Mouse (Mus musculus) hindbrain, postnatal 0 days (tissue): ENCODE data around the gene Uevld. TPM values are rescaled to one million over a fixed set of nuclear protein-coding genes. Genes with fewer than 3 reads are reported as not detected.
A peak's percentile ranks its signal among the peaks of the same experiment; 100 is the strongest.

Experiments
- ATAC-seq: fragments of 200-750 bp; cut with Nextera tagmentation; 2 replicates; pipeline ENCODE4 v1.8.0; 2017; ENCODE audit warnings: mild to moderate bottlenecking, moderate TSS enrichment, moderate library complexity
- DNase-seq: peaks from one replicate; pipeline ENCODE4 v3.0.0-alpha.2; 2015; ENCODE audit warnings: low spot score
- H3K27ac ChIP-seq: fragments of 300-500 bp; sonication (generic); 2 replicates; pipeline ENCODE4 v1.5.1; 2014; ENCODE audit warnings: mild to moderate bottlenecking
- H3K27me3 ChIP-seq: fragments of 300-500 bp; sonication (generic); 2 replicates; pipeline ENCODE4 v1.6.1; 2014; ENCODE audit warnings: low read length, mixed read lengths; ENCODE audit not compliant: insufficient read depth
- H3K36me3 ChIP-seq: fragments of 300-500 bp; sonication (generic); 2 replicates; pipeline ENCODE4 v1.6.1; 2014; ENCODE audit warnings: low read length, mixed read lengths; ENCODE audit not compliant: insufficient read depth
- H3K4me1 ChIP-seq: fragments of 300-500 bp; sonication (generic); 2 replicates; pipeline ENCODE4 v1.6.1; 2014; ENCODE audit warnings: antibody characterized with exemption, low read length, mixed read lengths; ENCODE audit not compliant: insufficient read depth
- H3K4me2 ChIP-seq: fragments of 300-500 bp; sonication (generic); 2 replicates; pipeline ENCODE4 v1.6.1; 2014; ENCODE audit warnings: low read depth, mild to moderate bottlenecking, low read length, moderate library complexity, mixed read lengths
- H3K4me3 ChIP-seq: fragments of 300-500 bp; sonication (generic); 2 replicates; pipeline ENCODE4 v1.5.1; 2014; ENCODE audit warnings: low read length
- H3K9ac ChIP-seq: fragments of 300-500 bp; sonication (generic); replicated peaks from 2 replicates; pipeline ENCODE4 v1.6.1; 2014; ENCODE audit warnings: mild to moderate bottlenecking, low read length, moderate library complexity, mixed read lengths
- H3K9me3 ChIP-seq: fragments of 300-500 bp; sonication (generic); 2 replicates; pipeline ENCODE4 v1.6.1; 2016; ENCODE audit warnings: low read length, mixed read lengths
- CTCF ChIP-seq: IDR thresholded peaks from 2 replicates; pipeline ENCODE4 v1.5.1; 2016; ENCODE audit warnings: antibody characterized with exemption, control low read depth, low read depth
- WGBS: fragments of 180-500 bp; shearing (Covaris S2); extraction: QIAGEN DNeasy Blood & Tissue Kit; methylation state at CpG from one replicate; pipeline ENCODE4 v1.1.7; 2014; 5-methylcytosine and 5-hydroxymethylcytosine counted together
- polyA plus RNA-seq: library from polyadenylated mRNA; unstranded; fragments of >200 nt; fragmentation: Nextera tagmentation; extraction: Ambion mirVana; gene quantifications from 2 replicates; pipeline ENCODE4 v1.2.1, GENCODE M21; 2015
- total RNA-seq: library from RNA; depleted of rRNA; stranded (reverse); fragments of >200 nt; gene quantifications from 2 replicates; pipeline ENCODE4 v1.2.3, GENCODE M21; 2014; rRNA removed

Uevld gene
- total and polyA plus RNA-seq, 2 experiments from 2014 or later, result 5.0 to 8.4 TPM

- no peak overlapping the region for H3K4me3 ChIP-seq
- H3K4me1 ChIP-seq, result no peaks in the 10 kb centered on the region
- H3K9me3 ChIP-seq, result no peaks in the 10 kb centered on the region
- ATAC-seq (no peak), DNase-seq (no peak)
- no peak overlapping the region for H3K9ac ChIP-seq
- no peaks in the 10 kb centered on the region for H3K36me3 ChIP-seq
- WGBS, result 97% methylated on average over 2 of the region's 2 CpGs
- H3K27me3 ChIP-seq, result no peaks in the 10 kb centered on the region
- no peak overlapping the region for H3K27ac ChIP-seq
- H3K4me2 ChIP-seq, result no peak overlapping the region
- TF ChIP-seq CTCF, result no peak
Measured at GRCm38 (mm10) chr7:46880992-46881391, 77.3 kb downstream of the Uevld start.

- peak; percentile 10 for DNase-seq
- no peaks in the 10 kb centered on the region for H3K9me3 ChIP-seq
- WGBS, result 87% methylated on average over 5 of the region's 5 CpGs
Measured at GRCm38 (mm10) chr7:46879851-46880250, 78.5 kb downstream of the Uevld start.

GRCm38 (mm10) chr7:46877255-46877654 is 81.1 kb downstream of the Uevld start:
- no peak overlapping the region for H3K27ac ChIP-seq
- no peak for TF ChIP-seq CTCF
- H3K4me3 ChIP-seq, result no peak overlapping the region
- H3K9me3 ChIP-seq, result no peaks in the 10 kb centered on the region
- H3K4me1 ChIP-seq, result no peaks in the 10 kb centered on the region
- H3K27me3 ChIP-seq, result no peaks in the 10 kb centered on the region
- no peak for DNase-seq
- no peaks in the 10 kb centered on the region for H3K36me3 ChIP-seq
- no peak overlapping the region for H3K9ac ChIP-seq
- WGBS, result 88% methylated on average over 6 of the region's 6 CpGs
- no peak for ATAC-seq
- H3K4me2 ChIP-seq, result no peak overlapping the region

More at GRCm38 (mm10) chr7:46879851-46880250, 78.5 kb downstream of the Uevld start:
- Histone ChIP-seq H3K4me2 (no peak overlapping the region), H3K9ac (no peak overlapping the region), H3K4me3 (no peak overlapping the region), H3K4me1 (no peaks in the 10 kb centered on the region), H3K27me3 (no peaks in the 10 kb centered on the region), H3K27ac (no peak overlapping the region), H3K36me3 (no peaks in the 10 kb centered on the region)
- ATAC-seq, result no peak
- no peak for TF ChIP-seq CTCF

- no peaks in the 10 kb centered on the region for H3K9me3 ChIP-seq
- DNase-seq, result no peak
- no peaks in the 10 kb centered on the region for H3K27me3 ChIP-seq
- no peak overlapping the region for H3K27ac ChIP-seq
- no peak overlapping the region for H3K4me2 ChIP-seq
- H3K4me1 ChIP-seq, result no peaks in the 10 kb centered on the region
- no peaks in the 10 kb centered on the region for H3K36me3 ChIP-seq
- no peak for ATAC-seq
- WGBS, result 67% methylated on average over 4 of the region's 4 CpGs
- H3K4me3 ChIP-seq, result no peak overlapping the region
- no peak for TF ChIP-seq CTCF
- no peak overlapping the region for H3K9ac ChIP-seq
Measured at GRCm38 (mm10) chr7:46876841-46877240, 81.5 kb downstream of the Uevld start.

Other genes starting within 250 kb of the Uevld start
- gene Saal1, start 247.8 kb downstream of the Uevld start, total RNA-seq, result 12.2 and 14.4 TPM in 2 replicates
- 13.0 and 13.4 TPM in 2 replicates for gene Saal1, start 247.8 kb downstream of the Uevld start, polyA plus RNA-seq
- 0.54 TPM in 1 of 2 replicates, not detected in the other for gene Saa3, start 242.8 kb downstream of the Uevld start, total RNA-seq
- 0.36 and 0.43 TPM in 2 replicates for gene Saa3, start 242.8 kb downstream of the Uevld start, polyA plus RNA-seq
- not detected in 2 replicates for gene Saa4, start 225.9 kb downstream of the Uevld start, total RNA-seq
- gene Saa4, start 225.9 kb downstream of the Uevld start, polyA plus RNA-seq, result not detected in 2 replicates
- gene Saa1, start 215.5 kb downstream of the Uevld start, total RNA-seq, result not detected in 2 replicates
- gene Saa1, start 215.5 kb downstream of the Uevld start, polyA plus RNA-seq, result 0.32 and 0.43 TPM in 2 replicates
- gene Saa2, start 206.7 kb downstream of the Uevld start, total RNA-seq, result 0.05 TPM in 1 of 2 replicates, not detected in the other
- gene Saa2, start 206.7 kb downstream of the Uevld start, polyA plus RNA-seq, result 0.39 and 1.1 TPM in 2 replicates
- gene Hps5, start 162.5 kb downstream of the Uevld start, total RNA-seq, result 20.3 and 21.6 TPM in 2 replicates
- 8.9 and 9.8 TPM in 2 replicates for gene Hps5, start 162.5 kb downstream of the Uevld start, polyA plus RNA-seq
- 26.5 and 26.6 TPM in 2 replicates for gene Gtf2h1, start 162.4 kb downstream of the Uevld start, total RNA-seq
- 36.2 and 39.2 TPM in 2 replicates for gene Gtf2h1, start 162.4 kb downstream of the Uevld start, polyA plus RNA-seq
- 424 and 467 TPM in 2 replicates for gene Ldha, start 117.1 kb downstream of the Uevld start, total RNA-seq
- 747 and 766 TPM in 2 replicates for gene Ldha, start 117.1 kb downstream of the Uevld start, polyA plus RNA-seq
- not detected in 2 replicates for gene Ldhc, start 97.3 kb downstream of the Uevld start, total RNA-seq
- 0.15 and 0.26 TPM in 2 replicates for gene Ldhc, start 97.3 kb downstream of the Uevld start, polyA plus RNA-seq
- gene Tsg101, start 38.6 kb downstream of the Uevld start, total RNA-seq, result 83.7 and 105 TPM in 2 replicates
- 272 and 279 TPM in 2 replicates for gene Tsg101, start 38.6 kb downstream of the Uevld start, polyA plus RNA-seq
- gene Gm9999, start 25.1 kb upstream of the Uevld start, total RNA-seq, result not detected in 2 replicates
- gene Gm9999, start 25.1 kb upstream of the Uevld start, polyA plus RNA-seq, result not detected in 2 replicates
- 9.1 and 9.7 TPM in 2 replicates for gene Spty2d1, start 49.9 kb upstream of the Uevld start, total RNA-seq
- 5.1 and 5.8 TPM in 2 replicates for gene Spty2d1, start 49.9 kb upstream of the Uevld start, polyA plus RNA-seq
- gene Tmem86a, start 92.1 kb upstream of the Uevld start, total RNA-seq, result 11.9 and 17.1 TPM in 2 replicates
- gene Tmem86a, start 92.1 kb upstream of the Uevld start, polyA plus RNA-seq, result 29.5 and 32.3 TPM in 2 replicates
- 98.3 and 107 TPM in 2 replicates for gene Ptpn5, start 175.2 kb upstream of the Uevld start, total RNA-seq
- 129 and 138 TPM in 2 replicates for gene Ptpn5, start 175.2 kb upstream of the Uevld start, polyA plus RNA-seq
- not detected in 2 replicates for gene Mrgpra6, start 246.4 kb upstream of the Uevld start, total RNA-seq
- not detected in 2 replicates for gene Mrgpra6, start 246.4 kb upstream of the Uevld start, polyA plus RNA-seq